Mouse (Mus musculus) MEL (cell line): ENCODE data around the gene Itpr2. TPM values are rescaled to one million over a fixed set of nuclear protein-coding genes. Genes with fewer than 3 reads are reported as not detected.

Experiments used
- DNase-seq: peaks from one replicate; pipeline ENCODE4 v3.0.0; 2011; ENCODE audit warnings: low read depth, low spot score
- H3K27ac ChIP-seq: 2 replicates; pipeline ENCODE4 v1.5.1; 2012; ENCODE audit warnings: low read depth, mild to moderate bottlenecking, control low read depth, low read length, moderate library complexity; ENCODE audit not compliant: control insufficient read depth
- H3K27me3 ChIP-seq, 2 experiments: fragments of 150-350 bp in 1 of 2; sonication (generic) in 1 of 2; 2 replicates each; pipeline ENCODE4 v1.6.1; 2012; ENCODE audit warnings: low read length in 2 of 2, mild to moderate bottlenecking in 2 of 2, improper control_type of control experiment in 1 of 2, moderate library complexity in 1 of 2; ENCODE audit not compliant: insufficient read depth in 2 of 2, control insufficient read depth in 1 of 2
- H3K36me3 ChIP-seq, 2 experiments: 2 replicates each; pipeline ENCODE4 v1.6.1; 2012 to 2014; ENCODE audit warnings: low read length in 2 of 2, improper control_type of control experiment in 1 of 2, inconsistent platforms in 1 of 2, mild to moderate bottlenecking in 1 of 2; ENCODE audit not compliant: insufficient read depth in 2 of 2, control insufficient read depth in 1 of 2
- H3K4me1 ChIP-seq, 2 experiments: fragments of 150-350 bp in 1 of 2; sonication (generic) in 1 of 2; 2 replicates each; pipeline ENCODE4 v1.6.1; 2012; ENCODE audit warnings: low read length in 2 of 2, improper control_type of control experiment in 1 of 2, mild to moderate bottlenecking in 1 of 2; ENCODE audit not compliant: insufficient read depth in 2 of 2, control insufficient read depth in 1 of 2
- H3K4me3 ChIP-seq, 2 experiments: fragments of 150-350 bp in 1 of 2; sonication (generic) in 1 of 2; 2 replicates each; pipeline ENCODE4 v1.5.1; 2012; ENCODE audit warnings: low read depth in 2 of 2, low read length in 2 of 2, mild to moderate bottlenecking in 2 of 2, moderate library complexity in 2 of 2, control low read depth in 1 of 2, improper control_type of control experiment in 1 of 2; ENCODE audit not compliant: control insufficient read depth in 1 of 2, insufficient read depth in 1 of 2
- H3K79me2 ChIP-seq: 2 replicates; pipeline ENCODE4 v1.6.1; 2012; ENCODE audit warnings: mild to moderate bottlenecking, low read length, moderate library complexity; ENCODE audit not compliant: control insufficient read depth, poor library complexity, insufficient read depth
- H3K9ac ChIP-seq: 2 replicates; pipeline ENCODE4 v1.6.1; 2012; ENCODE audit warnings: low read depth, mild to moderate bottlenecking, control low read depth, low read length, moderate library complexity; ENCODE audit not compliant: control insufficient read depth, poor library complexity, severe bottlenecking
- H3K9me3 ChIP-seq: fragments of 150-350 bp; sonication (generic); replicated peaks from 2 replicates; pipeline ENCODE4 v1.6.1; 2012; ENCODE audit warnings: mild to moderate bottlenecking, low read length, improper control_type of control experiment, moderate library complexity; ENCODE audit not compliant: insufficient read depth
- BHLHE40 ChIP-seq: IDR thresholded peaks from 2 replicates; pipeline ENCODE4 v1.6.1; 2012; ENCODE audit warnings: low read depth, mild to moderate bottlenecking, inconsistent platforms, low read length, improper control_type of control experiment, borderline replicate concordance
- CHD2 ChIP-seq: IDR thresholded peaks from 2 replicates; pipeline ENCODE4 v1.6.1; 2011; ENCODE audit warnings: low read length, improper control_type of control experiment
- ELF1 ChIP-seq: IDR thresholded peaks from 2 replicates; pipeline ENCODE4 v1.6.1; 2014; ENCODE audit warnings: low read depth, mild to moderate bottlenecking, inconsistent platforms, low read length, improper control_type of control experiment, moderate library complexity
- EP300 ChIP-seq, 2 experiments: IDR thresholded peaks; 2 replicates each; pipeline ENCODE4 v1.6.1; 2011; ENCODE audit warnings: improper control_type of control experiment in 2 of 2, low read length in 2 of 2, low read depth in 1 of 2, mild to moderate bottlenecking in 1 of 2
- ETS1 ChIP-seq: IDR thresholded peaks from 2 replicates; pipeline ENCODE4 v1.6.1; 2012; ENCODE audit warnings: low read depth, mild to moderate bottlenecking, inconsistent platforms, low read length, improper control_type of control experiment, moderate library complexity
- GATA1 ChIP-seq: IDR thresholded peaks from 2 replicates; pipeline ENCODE4 v1.6.1; 2011; ENCODE audit warnings: low read depth, low read length, improper control_type of control experiment
- HCFC1 ChIP-seq: IDR thresholded peaks from 2 replicates; pipeline ENCODE4 v1.6.1; 2012; ENCODE audit warnings: low read depth, mild to moderate bottlenecking, inconsistent platforms, low read length, improper control_type of control experiment, moderate library complexity
- JUND ChIP-seq: IDR thresholded peaks from 2 replicates; pipeline ENCODE4 v1.6.1; 2011; ENCODE audit warnings: low read depth, mild to moderate bottlenecking, improper control_type of control experiment, low read length
- MAFK ChIP-seq: IDR thresholded peaks from 2 replicates; pipeline ENCODE4 v1.6.1; 2011; ENCODE audit warnings: low read depth, mild to moderate bottlenecking, low read length, improper control_type of control experiment, borderline replicate concordance
- MAX ChIP-seq: IDR thresholded peaks from 2 replicates; pipeline ENCODE4 v1.6.1; 2011; ENCODE audit warnings: low read length, improper control_type of control experiment
- MAZ ChIP-seq: IDR thresholded peaks from 2 replicates; pipeline ENCODE4 v1.6.1; 2012; ENCODE audit warnings: low read depth, mild to moderate bottlenecking, inconsistent platforms, low read length, improper control_type of control experiment
- MXI1 ChIP-seq: IDR thresholded peaks from 2 replicates; pipeline ENCODE4 v1.6.1; 2011; ENCODE audit warnings: mild to moderate bottlenecking, low read depth, low read length, improper control_type of control experiment
- MYC ChIP-seq: IDR thresholded peaks from 2 replicates; pipeline ENCODE4 v1.6.1; 2011; ENCODE audit warnings: low read depth, mild to moderate bottlenecking, low read length, improper control_type of control experiment, moderate library complexity
- NRF1 ChIP-seq: IDR thresholded peaks from 2 replicates; pipeline ENCODE4 v1.6.1; 2014; ENCODE audit warnings: low read depth, mild to moderate bottlenecking, inconsistent platforms, low read length, improper control_type of control experiment, moderate library complexity; ENCODE audit not compliant: poor library complexity, insufficient read depth, severe bottlenecking
- POLR2A ChIP-seq, 2 experiments: IDR thresholded peaks; 2 replicates each; pipeline ENCODE4 v1.6.1; 2011 to 2012; ENCODE audit warnings: low read length in 2 of 2, mild to moderate bottlenecking in 2 of 2, control low read depth in 1 of 2, improper control_type of control experiment in 1 of 2, low read depth in 1 of 2, moderate library complexity in 1 of 2; ENCODE audit not compliant: control insufficient read depth in 1 of 2, insufficient read depth in 1 of 2, poor library complexity in 1 of 2
- SIN3A ChIP-seq: IDR thresholded peaks from 2 replicates; pipeline ENCODE4 v1.6.1; 2012; ENCODE audit warnings: low read length, improper control_type of control experiment, inconsistent platforms
- SMC3 ChIP-seq: IDR thresholded peaks from 2 replicates; pipeline ENCODE4 v1.6.1; 2011; ENCODE audit warnings: low read depth, low read length, improper control_type of control experiment
- TAL1 ChIP-seq: IDR thresholded peaks from 2 replicates; pipeline ENCODE4 v1.6.1; 2012; ENCODE audit warnings: mild to moderate bottlenecking, inconsistent platforms, low read length, moderate library complexity, mixed read lengths
- TBP ChIP-seq: IDR thresholded peaks from 2 replicates; pipeline ENCODE4 v1.8.0; 2011; ENCODE audit warnings: low read depth, low read length, improper control_type of control experiment
- TCF12 ChIP-seq: IDR thresholded peaks from 2 replicates; pipeline ENCODE4 v1.6.1; 2014; ENCODE audit warnings: low read depth, mild to moderate bottlenecking, inconsistent platforms, low read length, improper control_type of control experiment, moderate library complexity
- USF1 ChIP-seq: IDR thresholded peaks from 2 replicates; pipeline ENCODE4 v1.6.1; 2014; ENCODE audit warnings: low read depth, mild to moderate bottlenecking, inconsistent platforms, low read length, improper control_type of control experiment, moderate library complexity
- USF2 ChIP-seq, 2 experiments: IDR thresholded peaks; 2 replicates each; pipeline ENCODE4 v1.6.1; 2011 to 2012; ENCODE audit warnings: improper control_type of control experiment in 2 of 2, low read length in 2 of 2, borderline replicate concordance in 1 of 2, inconsistent platforms in 1 of 2, low read depth in 1 of 2, mild to moderate bottlenecking in 1 of 2; ENCODE audit not compliant: insufficient read depth in 1 of 2
- ZC3H11A ChIP-seq: IDR thresholded peaks from 2 replicates; pipeline ENCODE4 v1.6.1; 2012; ENCODE audit warnings: low read depth, mild to moderate bottlenecking, inconsistent platforms, low read length, improper control_type of control experiment
- ZNF384 ChIP-seq: IDR thresholded peaks from 2 replicates; pipeline ENCODE4 v1.6.1; 2012; ENCODE audit warnings: low read depth, mild to moderate bottlenecking, inconsistent platforms, low read length, improper control_type of control experiment
- polyA plus RNA-seq, 2 experiments: library from polyadenylated mRNA; stranded (reverse) in 1 of 2; unstranded in 1 of 2; fragments of >175 nt in 1 of 2; fragments of >200 nt in 1 of 2; gene quantifications; 2 replicates each; pipeline versions ENCODE4 v1.2.1 to v1.2.4; 2012; ENCODE audit warnings: low replicate concordance in 2 of 2, low read depth in 1 of 2; ENCODE audit not compliant: insufficient read length in 2 of 2, insufficient read depth in 1 of 2, missing spikeins in 1 of 2
- total RNA-seq: library from RNA; depleted of rRNA; stranded (reverse); fragments of 300-350 nt; gene quantifications from 2 replicates; pipeline ENCODE4 v1.2.3, GENCODE M21; 2012

Itpr2 gene
- total and polyA plus RNA-seq, 3 experiments = 1.5 to 3.0 TPM; not detected in 1

GRCm38 (mm10) chr6:146270776-146271533 lies 231.1 kb downstream of the Itpr2 start:
- H3K4me3 ChIP-seq = peak overlapping the region; percentile 18 to 29; a peak in 3 of 4 replicates

DNA sequence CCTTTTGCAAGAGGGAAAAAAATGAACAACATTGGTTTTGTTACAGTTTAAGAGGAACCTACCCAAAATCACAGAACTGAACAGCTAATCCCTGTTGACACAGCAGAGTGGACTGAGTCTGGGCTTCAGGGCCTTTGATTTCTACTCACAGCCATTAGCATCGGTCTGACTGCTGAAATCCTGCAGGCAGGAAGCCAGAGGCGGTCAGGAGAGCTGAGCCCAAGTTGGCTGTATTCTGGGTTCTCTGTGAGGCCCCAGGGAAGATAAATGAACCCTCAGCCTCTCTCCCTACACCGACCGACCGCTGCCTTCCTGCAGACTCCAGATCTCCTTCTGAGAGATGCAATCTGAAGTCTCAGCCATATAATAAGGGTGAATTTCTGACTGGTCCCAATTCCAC lies 231.9 kb downstream of the Itpr2 start:
- no peak for DNase-seq
- no peak for TF ChIP-seq ZC3H11A
- TF ChIP-seq ETS1 = no peak
- TF ChIP-seq ELF1 = no peak
- TF ChIP-seq JUND = no peak
- no peak for TF ChIP-seq GATA1
- no peak for TF ChIP-seq HCFC1
- no peak for TF ChIP-seq ZNF384
- H3K27me3 ChIP-seq = no peaks in the 10 kb centered on the region
- H3K4me3 ChIP-seq = no peak overlapping the region
- no peaks in the 10 kb centered on the region for H3K9me3 ChIP-seq
- H3K9ac ChIP-seq = no peak overlapping the region
- no peak overlapping the region for H3K27ac ChIP-seq
- no peaks in the 10 kb centered on the region for H3K79me2 ChIP-seq
- peaks cover 0 to 8% of the 10 kb centered on the region in 2 experiments; a peak in 2 of 4 replicates for H3K36me3 ChIP-seq
- peaks cover 4% of the 10 kb centered on the region in 2 experiments for H3K4me1 ChIP-seq

More at GRCm38 (mm10) chr6:146270776-146271533, 231.1 kb downstream of the Itpr2 start:
- H3K27me3 ChIP-seq = no peaks in the 10 kb centered on the region
- peaks cover 4% of the 10 kb centered on the region in 2 experiments for H3K4me1 ChIP-seq
- peak; percentile 93 for DNase-seq
- peak overlapping the region; percentile 70 for H3K27ac ChIP-seq
- TF ChIP-seq EP300 (IDR thresholded peaks at IDR 0.05; ENCODE audit: low read depth in 1 of 2, low read length in 2 of 2) (peak; percentile 47 to 49; a peak in 3 of 4 replicates), USF2 (IDR thresholded peaks at IDR 0.05; ENCODE audit: borderline replicate concordance in 1 of 2, insufficient read depth in 1 of 2, low read depth in 1 of 2, low read length in 2 of 2) (peak; percentile 33 to 79; a peak in 3 of 4 replicates), MYC (peak; percentile 88), GATA1 (peak; percentile 25; the same call in 1 of the 2 replicates), SMC3 (peak; percentile 33), MAFK (peak; percentile 95), TAL1 (no peak), BHLHE40 (peak; percentile 96), MXI1 (peak; percentile 95), ZNF384 (no peak), NRF1 (peak; percentile 54; the same call in 1 of the 2 replicates), POLR2A (IDR thresholded peaks at IDR 0.05; ENCODE audit: control insufficient read depth in 1 of 2, insufficient read depth in 1 of 2, low read depth in 1 of 2, low read length in 2 of 2, poor library complexity in 1 of 2) (0 out of 4 replicates have a peak, but pooled peaks of 1 of the 2 experiments have one; percentile 18), TBP (no peak), ZC3H11A (no peak), CHD2 (no peak), MAZ (no peak), MAX (peak; percentile 97), HCFC1 (0 out of 2 replicates have a peak, but pooled peaks have one; percentile 41), SIN3A (peak; percentile 87), USF1 (peak; percentile 96), TCF12 (0 out of 2 replicates have a peak, but pooled peaks have one; percentile 32), ETS1 (peak; percentile 89)
- H3K9me3 ChIP-seq = no peaks in the 10 kb centered on the region
- H3K79me2 ChIP-seq = no peaks in the 10 kb centered on the region
- H3K36me3 ChIP-seq = peaks cover 0 to 8% of the 10 kb centered on the region in 2 experiments; a peak in 2 of 4 replicates
- H3K9ac ChIP-seq = peak overlapping the region; percentile 38
